Mouse (Mus musculus) testis, adult 2 months (tissue): Measurements from ENCODE around the gene Lingo1. TPM values are rescaled to one million over a fixed set of nuclear protein-coding genes. Genes with fewer than 3 reads are reported as not detected.

Source experiments
- H3K27ac ChIP-seq: fragments of 200-500 bp; 2 replicates; pipeline ENCODE4 v1.5.1; 2012; ENCODE audit warnings: low read depth, low read length; ENCODE audit not compliant: control insufficient read depth, insufficient read depth
- H3K27me3 ChIP-seq: fragments of 200-500 bp; 2 replicates; pipeline ENCODE4 v1.6.1; 2012; ENCODE audit warnings: mild to moderate bottlenecking, low read length, moderate library complexity; ENCODE audit not compliant: control insufficient read depth, insufficient read depth
- H3K36me3 ChIP-seq: fragments of 200-500 bp; 2 replicates; pipeline ENCODE4 v1.6.1; 2012; ENCODE audit warnings: mild to moderate bottlenecking, low read length; ENCODE audit not compliant: control insufficient read depth, insufficient read depth
- H3K4me1 ChIP-seq: fragments of 200-500 bp; 2 replicates; pipeline ENCODE4 v1.6.1; 2012; ENCODE audit warnings: low read length; ENCODE audit not compliant: control insufficient read depth, insufficient read depth
- H3K4me3 ChIP-seq: fragments of 200-500 bp; 2 replicates; pipeline ENCODE4 v1.5.1; 2012; ENCODE audit warnings: low read depth, mild to moderate bottlenecking, low read length, moderate library complexity, mixed read lengths; ENCODE audit not compliant: control insufficient read depth
- CTCF ChIP-seq: fragments of 200-500 bp; IDR thresholded peaks from 2 replicates; pipeline ENCODE4 v1.5.1; 2012; ENCODE audit warnings: low read depth, mild to moderate bottlenecking, inconsistent platforms, low read length, moderate library complexity; ENCODE audit not compliant: control insufficient read depth, insufficient read depth, insufficient replicate concordance
- POLR2A ChIP-seq: fragments of 200-500 bp; IDR thresholded peaks from 2 replicates; pipeline ENCODE4 v1.6.1; 2012; ENCODE audit warnings: low read depth, mild to moderate bottlenecking, inconsistent platforms, low read length, moderate library complexity; ENCODE audit not compliant: control insufficient read depth
- polyA plus RNA-seq: library from polyadenylated mRNA; depleted of rRNA; stranded (reverse); fragments of >200 nt; gene quantifications from 2 replicates; pipeline ENCODE4 v1.2.3, GENCODE M21; 2012

Gene Lingo1
- polyA plus RNA-seq, 1 experiment, result 6.8 TPM

DNA sequence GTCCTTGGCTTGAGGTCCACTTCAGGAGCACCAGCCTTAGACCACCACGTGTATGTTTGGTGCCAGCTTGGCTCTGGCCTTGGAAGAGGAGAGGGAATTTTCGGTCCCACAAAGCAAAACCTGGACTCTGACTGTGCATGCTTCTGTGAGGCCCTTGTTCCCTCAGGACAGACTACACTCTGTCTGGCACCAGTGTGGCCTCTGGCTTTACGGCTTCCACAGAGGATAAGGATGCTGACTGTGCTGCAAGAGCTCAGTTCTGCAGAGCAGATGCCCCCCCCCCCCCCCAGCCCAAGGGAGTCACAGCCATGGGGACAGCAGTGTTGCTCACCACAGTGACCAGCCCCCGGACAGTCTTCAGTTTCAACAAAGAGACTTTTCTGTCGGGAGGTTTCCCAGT is 206.5 kb downstream of the Lingo1 start:
- Histone ChIP-seq H3K36me3 (no peaks in the 10 kb centered on the region), H3K27me3 (no peaks in the 10 kb centered on the region), H3K4me3 (no peak overlapping the region), H3K4me1 (no peaks in the 10 kb centered on the region), H3K27ac (no peak overlapping the region)
- no peak for TF ChIP-seq POLR2A
- no peak for TF ChIP-seq CTCF

GRCm38 (mm10) chr9:56584043-56584424 is 212.2 kb downstream of the Lingo1 start:
- TF ChIP-seq CTCF (no peak), POLR2A (no peak)
- no peaks in the 10 kb centered on the region for H3K4me1 ChIP-seq
- H3K27ac ChIP-seq, result no peak overlapping the region
- H3K36me3 ChIP-seq, result no peaks in the 10 kb centered on the region
- no peak overlapping the region for H3K4me3 ChIP-seq
- no peaks in the 10 kb centered on the region for H3K27me3 ChIP-seq

DNA sequence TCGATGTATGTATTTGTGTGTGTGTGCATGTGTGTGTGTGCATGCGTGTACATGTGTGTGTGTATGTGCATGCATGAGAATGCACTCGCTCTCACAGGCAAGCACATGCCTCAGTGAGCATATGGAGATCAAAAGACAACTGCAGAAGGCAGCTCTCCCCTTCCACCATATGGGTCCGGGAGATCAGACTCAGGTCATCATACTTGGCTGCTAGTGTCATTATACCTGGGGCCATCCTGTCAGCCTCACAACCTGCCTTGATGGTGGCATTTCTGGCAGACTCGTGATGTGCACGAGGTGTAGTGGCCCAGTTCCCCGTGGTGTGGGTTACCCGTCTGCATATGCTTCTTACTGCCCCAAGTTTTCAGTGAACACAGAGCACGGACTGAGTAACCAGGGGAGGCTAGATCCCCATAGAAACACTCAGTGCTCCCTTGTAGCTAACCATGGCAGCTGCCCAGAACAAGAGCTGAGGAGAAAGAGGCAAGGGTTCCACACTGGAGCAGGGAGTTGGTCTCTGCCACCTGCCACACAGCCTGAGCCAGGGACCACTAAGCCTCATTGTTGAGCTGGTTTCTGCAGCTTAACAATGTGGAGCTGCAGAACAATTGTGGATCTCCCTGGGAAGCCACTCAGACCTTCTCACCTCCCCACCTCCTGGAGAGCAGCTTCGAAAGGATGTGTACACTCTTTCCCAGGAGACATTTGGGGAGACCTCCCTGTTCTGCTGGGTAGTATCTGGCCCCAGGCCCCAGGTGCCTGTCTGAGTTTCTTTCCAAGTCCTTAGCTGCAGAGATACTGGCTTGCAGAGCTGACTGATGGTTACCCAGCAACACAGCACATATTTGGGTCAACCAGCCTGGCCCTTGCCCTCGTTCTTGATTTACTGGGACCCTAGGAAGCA is 212.9 kb downstream of the Lingo1 start:
- Histone ChIP-seq H3K36me3 (no peaks in the 10 kb centered on the region), H3K4me1 (no peaks in the 10 kb centered on the region), H3K27me3 (no peaks in the 10 kb centered on the region), H3K27ac (no peak overlapping the region), H3K4me3 (no peak overlapping the region)
- no peak for TF ChIP-seq CTCF
- TF ChIP-seq POLR2A, result no peak

DNA sequence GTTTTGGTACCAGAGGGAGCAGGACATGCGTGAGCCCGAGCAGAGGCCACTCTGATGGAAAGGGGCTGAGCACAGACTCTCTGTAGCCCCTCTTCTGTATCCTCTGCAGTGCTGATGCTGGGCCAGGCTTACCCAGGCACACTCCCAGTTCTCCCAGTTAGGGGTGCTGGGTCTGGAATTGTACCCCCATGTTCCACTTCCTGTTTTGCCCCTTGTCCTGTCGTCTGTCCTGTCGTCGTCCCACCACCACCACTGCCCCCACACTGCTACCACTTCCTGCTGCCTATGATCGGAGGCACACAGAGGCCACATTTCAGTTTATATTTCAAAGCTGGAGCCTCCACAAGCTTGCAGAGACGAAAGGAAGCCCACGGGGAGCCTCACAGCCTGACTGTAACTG is 213.6 kb downstream of the Lingo1 start:
- TF ChIP-seq POLR2A (no peak), CTCF (no peak)
- H3K27me3 ChIP-seq, result no peaks in the 10 kb centered on the region
- H3K4me3 ChIP-seq, result no peak overlapping the region
- H3K4me1 ChIP-seq, result no peaks in the 10 kb centered on the region
- H3K36me3 ChIP-seq, result no peaks in the 10 kb centered on the region
- H3K27ac ChIP-seq, result no peak overlapping the region

DNA sequence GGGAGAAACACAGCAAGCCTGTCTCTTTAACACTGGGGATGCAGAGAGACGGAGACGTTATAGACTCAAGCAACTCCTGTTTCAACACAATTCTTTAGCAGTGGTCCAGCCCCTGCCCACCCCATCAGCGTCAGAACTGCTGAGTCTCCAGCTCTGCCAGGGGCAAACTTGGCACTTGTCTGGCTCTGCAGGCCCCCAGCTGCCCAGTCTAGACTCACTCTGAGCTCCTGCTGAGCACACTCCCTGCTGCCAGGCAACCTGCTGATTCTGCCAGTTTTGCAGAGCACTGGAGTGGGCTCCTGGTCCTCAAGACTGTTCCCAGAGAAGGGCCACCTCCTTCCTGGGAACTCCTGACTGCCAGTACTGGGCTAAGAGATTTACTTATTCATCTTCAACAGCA is 214.6 kb downstream of the Lingo1 start:
- Histone ChIP-seq H3K36me3 (no peaks in the 10 kb centered on the region), H3K4me1 (peaks cover 5% of the 10 kb centered on the region), H3K4me3 (no peak overlapping the region), H3K27me3 (no peaks in the 10 kb centered on the region), H3K27ac (no peak overlapping the region)
- TF ChIP-seq CTCF, result no peak
- TF ChIP-seq POLR2A, result no peak

DNA sequence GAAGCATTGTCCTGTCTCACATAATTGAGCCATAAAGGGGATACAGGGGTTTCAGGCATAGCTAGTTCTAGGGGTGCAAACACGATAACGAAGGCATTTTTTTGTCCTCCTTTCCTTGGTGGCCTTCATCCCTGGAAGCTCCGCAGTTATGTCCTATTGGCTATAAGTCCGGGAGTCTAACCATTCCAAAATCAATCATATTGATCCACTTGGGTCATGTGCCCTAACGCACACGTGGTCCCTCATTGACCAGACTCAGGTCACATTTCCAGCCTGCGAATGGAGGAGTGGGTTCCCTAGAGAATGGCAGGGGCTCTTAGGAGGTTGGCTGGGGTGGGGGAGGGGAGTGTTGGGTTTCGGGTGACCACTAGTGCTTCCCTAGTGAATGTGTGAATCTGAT is 215.3 kb downstream of the Lingo1 start:
- TF ChIP-seq CTCF, result no peak
- no peak for TF ChIP-seq POLR2A
- peaks cover 5% of the 10 kb centered on the region for H3K4me1 ChIP-seq
- H3K27me3 ChIP-seq, result no peaks in the 10 kb centered on the region
- H3K4me3 ChIP-seq, result no peak overlapping the region
- H3K27ac ChIP-seq, result no peak overlapping the region
- no peaks in the 10 kb centered on the region for H3K36me3 ChIP-seq

DNA sequence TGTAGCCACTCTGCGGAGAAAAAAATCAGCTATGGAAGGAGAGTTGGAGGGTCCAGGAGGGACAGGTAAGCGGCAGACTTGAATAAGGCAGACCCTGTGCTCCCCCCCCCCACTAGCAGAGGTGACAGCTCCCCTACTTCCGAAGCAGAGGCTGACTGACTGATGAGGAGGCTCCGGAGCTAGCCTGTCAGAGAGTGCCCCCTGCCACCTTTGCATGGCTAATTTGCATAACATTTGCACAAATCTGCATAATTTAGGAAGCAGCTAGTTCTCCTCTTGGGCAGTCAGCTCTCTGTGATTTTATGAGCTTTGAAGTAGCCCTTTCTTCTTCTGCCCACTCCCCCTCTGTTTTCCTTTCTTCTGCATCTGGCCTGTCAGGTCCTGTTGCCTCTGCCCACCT is 216.2 kb downstream of the Lingo1 start:
- no peaks in the 10 kb centered on the region for H3K27me3 ChIP-seq
- TF ChIP-seq POLR2A (no peak), CTCF (no peak)
- peaks cover 5% of the 10 kb centered on the region for H3K4me1 ChIP-seq
- no peak overlapping the region for H3K27ac ChIP-seq
- no peaks in the 10 kb centered on the region for H3K36me3 ChIP-seq
- no peak overlapping the region for H3K4me3 ChIP-seq
